Mouse (Mus musculus) neural tube, embryonic 14.5 days (tissue): ENCODE results near the gene Plod3. TPM values are rescaled to one million over a fixed set of nuclear protein-coding genes. Genes with fewer than 3 reads are reported as not detected.
"Not testable (repeated sequence)": the region's sequence is repeated elsewhere in the genome, so short reads cannot be mapped to it uniquely, and the experiment has no call there.

Experiments used
- ATAC-seq: fragments of 200-750 bp; cut with Nextera tagmentation; 2 replicates; pipeline ENCODE4 v1.8.0; 2017; ENCODE audit warnings: low read depth, mild to moderate bottlenecking, moderate TSS enrichment, moderate library complexity
- H3K27ac ChIP-seq: fragments of 300-500 bp; sonication (generic); 2 replicates; pipeline ENCODE4 v1.5.1; 2014; ENCODE audit warnings: low read depth, mild to moderate bottlenecking, control low read depth, low read length, moderate library complexity, mixed read lengths
- H3K27me3 ChIP-seq: fragments of 300-500 bp; sonication (generic); 2 replicates; pipeline ENCODE4 v1.6.1; 2014; ENCODE audit warnings: low read length; ENCODE audit not compliant: control insufficient read depth, insufficient read depth
- H3K36me3 ChIP-seq: fragments of 300-500 bp; sonication (generic); 2 replicates; pipeline ENCODE4 v1.6.1; 2014; ENCODE audit warnings: low read length, mixed read lengths; ENCODE audit not compliant: control insufficient read depth, insufficient read depth
- H3K4me1 ChIP-seq: fragments of 300-500 bp; sonication (generic); 2 replicates; pipeline ENCODE4 v1.6.1; 2014; ENCODE audit warnings: low read length; ENCODE audit not compliant: control insufficient read depth, insufficient read depth
- H3K4me2 ChIP-seq: fragments of 300-500 bp; sonication (generic); 2 replicates; pipeline ENCODE4 v1.6.1; 2014; ENCODE audit warnings: mild to moderate bottlenecking, low read depth, low read length, control low read depth
- H3K4me3 ChIP-seq: fragments of 300-500 bp; sonication (generic); 2 replicates; pipeline ENCODE4 v1.5.1; 2014; ENCODE audit warnings: low read depth, low read length, control low read depth, mixed read lengths
- H3K9ac ChIP-seq: fragments of 300-500 bp; sonication (generic); replicated peaks from 2 replicates; pipeline ENCODE4 v1.6.1; 2014; ENCODE audit warnings: low read depth, mild to moderate bottlenecking, control low read depth, low read length, mixed read lengths
- H3K9me3 ChIP-seq: fragments of 300-500 bp; sonication (generic); 2 replicates; pipeline ENCODE4 v1.6.1; 2016; ENCODE audit warnings: low read length; ENCODE audit not compliant: control insufficient read depth
- WGBS: fragments of 180-500 bp; shearing (Covaris S2); extraction: QIAGEN DNeasy Blood & Tissue Kit; methylation state at CpG from one replicate; pipeline ENCODE4 v1.1.7; 2014; 5-methylcytosine and 5-hydroxymethylcytosine counted together
- polyA plus RNA-seq: library from polyadenylated mRNA; unstranded; fragments of >200 nt; fragmentation: Nextera tagmentation; extraction: Ambion mirVana; gene quantifications from 2 replicates; pipeline ENCODE4 v1.2.1, GENCODE M21; 2014

Plod3 gene
- polyA plus RNA-seq, 1 experiment from 2014 or later: 30.5 TPM

DNA sequence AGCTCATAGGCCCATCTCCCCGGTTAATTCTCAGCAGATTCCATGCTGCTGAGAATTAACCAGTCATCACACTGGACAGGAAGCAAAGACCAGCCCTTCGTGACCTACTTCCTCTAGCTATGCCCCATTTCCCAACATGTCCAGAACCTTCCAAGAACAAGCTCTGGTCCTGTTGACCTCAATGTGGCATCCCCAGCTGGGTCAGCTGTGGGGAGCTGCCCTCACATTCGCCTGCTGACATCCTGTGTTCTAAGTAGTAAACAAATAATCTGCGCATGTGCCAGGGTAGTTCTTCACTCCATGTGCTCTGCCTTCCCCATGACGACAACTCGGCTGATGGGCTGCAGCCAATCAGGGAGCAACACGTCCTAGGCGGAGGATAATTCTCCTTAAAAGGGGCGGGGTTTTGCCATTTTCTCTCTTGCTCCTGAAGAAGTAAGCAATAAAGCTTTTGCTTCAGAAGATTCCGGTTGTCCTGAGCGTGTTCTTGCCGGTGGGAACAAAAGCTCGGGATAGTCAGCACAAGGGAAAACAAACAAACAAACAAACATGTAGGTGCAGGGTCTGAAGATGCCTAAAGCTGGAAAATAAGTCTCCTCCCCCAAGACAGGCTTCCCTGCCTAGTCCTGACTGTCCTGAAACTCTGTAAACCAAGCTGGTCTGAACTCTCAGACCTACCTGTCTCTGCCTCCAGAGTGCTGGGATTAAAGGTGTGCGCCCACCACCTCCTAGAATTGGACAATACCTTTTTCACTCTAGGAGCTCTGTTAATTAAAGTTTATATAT lies 37.1 kb upstream of the Plod3 start:
- ATAC-seq, H3K4me1 ChIP-seq, H3K9ac ChIP-seq, H3K4me2 ChIP-seq, H3K36me3 ChIP-seq, H3K4me3 ChIP-seq, H3K27ac ChIP-seq, H3K9me3 ChIP-seq, H3K27me3 ChIP-seq: not testable (repeated sequence)
- WGBS: 87% methylated on average over 14 of the region's 14 CpGs

- ATAC-seq: no peak
- H3K9ac ChIP-seq: no peak overlapping the region
- H3K9me3 ChIP-seq: no peaks in the 10 kb centered on the region
- no peak overlapping the region for H3K4me3 ChIP-seq
- no peak overlapping the region for H3K4me2 ChIP-seq
- H3K36me3 ChIP-seq: no peaks in the 10 kb centered on the region
- H3K4me1 ChIP-seq: peaks cover 8% of the 10 kb centered on the region
- 93% methylated on average over 6 of the region's 6 CpGs for WGBS
- H3K27me3 ChIP-seq: no peaks in the 10 kb centered on the region
- H3K27ac ChIP-seq: no peak overlapping the region
Measured at GRCm38 (mm10) chr5:136950521-136950920, 36.3 kb upstream of the Plod3 start.

GRCm38 (mm10) chr5:136952153-136952552 lies 34.7 kb upstream of the Plod3 start:
- Histone ChIP-seq H3K4me3 (no peak overlapping the region), H3K4me1 (peaks cover 11% of the 10 kb centered on the region), H3K9me3 (no peaks in the 10 kb centered on the region), H3K9ac (no peak overlapping the region), H3K36me3 (no peaks in the 10 kb centered on the region), H3K4me2 (no peak overlapping the region), H3K27ac (no peak overlapping the region), H3K27me3 (no peaks in the 10 kb centered on the region)
- 75% methylated on average over 4 of the region's 4 CpGs for WGBS
- no peak for ATAC-seq

GRCm38 (mm10) chr5:136953015-136953414 lies 33.8 kb upstream of the Plod3 start, which contains the start of gene Fis1:
Gene Fis1 (plus strand): TSS chr5:136953275.
- Histone ChIP-seq H3K4me2 (peak within 1 kb of the TSS; percentile 66), H3K4me1 (peaks cover 11% of the 10 kb centered on the region), H3K9me3 (no peaks in the 10 kb centered on the region), H3K27me3 (no peaks in the 10 kb centered on the region), H3K36me3 (no peaks in the 10 kb centered on the region), H3K27ac (peak within 1 kb of the TSS; percentile 45; the same call in 1 of the 2 replicates), H3K9ac (peak within 1 kb of the TSS; percentile 57), H3K4me3 (peak within 1 kb of the TSS; percentile 57)
- ATAC-seq: peak; percentile 98
- under 1% methylated on average over 23 of the region's 23 CpGs for WGBS

DNA sequence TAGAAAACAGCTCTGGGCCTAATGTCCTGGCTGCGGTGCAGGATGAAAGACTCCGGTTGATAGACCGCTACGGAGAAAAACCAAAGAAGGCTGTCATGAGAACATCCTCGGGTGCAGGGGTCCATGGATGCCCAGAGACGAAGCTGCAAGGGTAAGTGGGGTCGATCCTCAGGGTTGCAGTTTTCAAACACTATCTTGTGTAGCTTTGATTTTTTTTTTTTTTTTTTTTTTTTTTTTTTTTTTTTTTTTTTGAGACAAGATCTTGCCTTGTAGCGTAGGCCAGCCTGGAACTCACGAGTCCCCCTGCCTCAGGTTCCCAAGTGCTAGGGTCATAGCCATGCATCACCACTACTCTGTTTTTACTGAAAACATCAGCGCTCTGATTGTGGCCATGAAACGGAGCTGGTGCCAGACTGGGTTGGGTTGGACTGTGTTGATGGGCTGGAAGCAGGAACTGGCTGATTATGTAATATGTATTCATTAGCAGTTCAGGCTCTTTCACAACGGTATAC lies 33.3 kb upstream of the Plod3 start:
- peak overlapping the region; percentile 45; the same call in 1 of the 2 replicates for H3K27ac ChIP-seq
- H3K9me3 ChIP-seq: no peaks in the 10 kb centered on the region
- H3K27me3 ChIP-seq: no peaks in the 10 kb centered on the region
- peak overlapping the region; percentile 57 for H3K9ac ChIP-seq
- H3K4me3 ChIP-seq: peak overlapping the region; percentile 57
- no peaks in the 10 kb centered on the region for H3K36me3 ChIP-seq
- peak overlapping the region; percentile 66 for H3K4me2 ChIP-seq
- 2% methylated on average over 12 of the region's 12 CpGs for WGBS
- no peak for ATAC-seq
- peaks cover 11% of the 10 kb centered on the region for H3K4me1 ChIP-seq

GRCm38 (mm10) chr5:136955622-136956021 lies 31.2 kb upstream of the Plod3 start:
- H3K36me3 ChIP-seq: no peaks in the 10 kb centered on the region
- no peaks in the 10 kb centered on the region for H3K9me3 ChIP-seq
- WGBS: 90% methylated on average over 4 of the region's 4 CpGs
- H3K4me2 ChIP-seq: no peak overlapping the region
- H3K27ac ChIP-seq: no peak overlapping the region
- no peak for ATAC-seq
- no peak overlapping the region for H3K4me3 ChIP-seq
- no peaks in the 10 kb centered on the region for H3K27me3 ChIP-seq
- H3K9ac ChIP-seq: no peak overlapping the region
- H3K4me1 ChIP-seq: peaks cover 11% of the 10 kb centered on the region

DNA sequence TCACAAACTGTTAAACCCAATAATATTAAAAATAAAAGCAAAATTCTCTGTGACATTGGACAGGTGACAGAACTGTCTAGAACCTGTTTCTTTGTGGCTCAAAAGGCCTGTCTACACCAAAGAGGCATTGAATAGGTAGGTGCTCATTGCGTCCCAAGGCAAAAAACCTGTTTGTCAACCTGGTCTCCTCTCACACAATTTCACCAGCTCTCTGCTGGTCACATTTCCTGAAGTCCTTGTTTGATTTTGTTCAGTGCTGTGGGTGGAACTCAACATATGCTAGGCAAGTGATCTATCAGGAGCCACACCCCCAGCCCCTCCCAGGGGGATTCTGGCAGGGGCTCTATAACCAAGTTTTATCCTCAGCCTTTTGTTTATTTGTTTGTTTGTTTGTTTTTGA lies 29.6 kb upstream of the Plod3 start:
- H3K36me3 ChIP-seq: no peaks in the 10 kb centered on the region
- no peak overlapping the region for H3K4me2 ChIP-seq
- H3K9ac ChIP-seq: no peak overlapping the region
- H3K4me3 ChIP-seq: no peak overlapping the region
- H3K27ac ChIP-seq: no peak overlapping the region
- ATAC-seq: no peak
- no peaks in the 10 kb centered on the region for H3K9me3 ChIP-seq
- peaks cover 11% of the 10 kb centered on the region for H3K4me1 ChIP-seq
- no peaks in the 10 kb centered on the region for H3K27me3 ChIP-seq
- WGBS: 95% methylated on average over 1 of the region's 1 CpGs

DNA sequence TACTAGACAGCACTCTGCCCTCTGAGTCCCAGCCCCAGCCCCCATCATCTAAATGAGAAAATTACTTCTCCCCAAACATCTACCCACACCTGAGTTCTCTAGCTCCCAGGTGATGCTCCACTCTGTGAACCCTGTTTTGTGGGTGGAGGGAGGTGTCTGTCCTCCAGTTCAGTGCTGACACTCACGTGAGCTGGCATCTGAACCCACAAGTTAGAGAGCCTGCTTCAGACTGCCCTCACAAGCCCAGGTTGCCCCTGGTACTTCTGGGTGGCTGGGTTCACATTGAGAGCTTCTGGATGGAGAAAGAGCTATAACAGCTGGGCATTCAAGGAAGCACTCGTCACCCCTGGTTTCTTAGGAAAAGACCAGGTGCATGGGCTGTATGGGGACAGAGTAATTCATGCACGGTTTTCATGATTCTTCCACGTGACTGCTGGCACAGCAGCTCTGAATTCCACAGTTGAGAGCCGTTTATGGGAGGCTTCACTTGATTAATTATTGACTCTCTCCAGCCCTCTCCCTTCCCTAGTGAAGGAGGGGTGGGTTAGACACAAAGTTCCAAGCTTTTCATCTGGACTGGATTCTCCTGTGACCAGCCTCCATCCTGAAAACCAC lies 27.7 kb upstream of the Plod3 start:
- 0 out of 2 replicates have a peak, but pooled peaks cover 9% of the 10 kb centered on the region for H3K36me3 ChIP-seq
- no peaks in the 10 kb centered on the region for H3K9me3 ChIP-seq
- no peak for ATAC-seq
- H3K4me3 ChIP-seq: no peak overlapping the region
- no peak overlapping the region for H3K27ac ChIP-seq
- peaks cover 14% of the 10 kb centered on the region for H3K4me1 ChIP-seq
- no peak overlapping the region for H3K9ac ChIP-seq
- H3K27me3 ChIP-seq: no peaks in the 10 kb centered on the region
- H3K4me2 ChIP-seq: no peak overlapping the region
- 53% methylated on average over 5 of the region's 5 CpGs for WGBS

DNA sequence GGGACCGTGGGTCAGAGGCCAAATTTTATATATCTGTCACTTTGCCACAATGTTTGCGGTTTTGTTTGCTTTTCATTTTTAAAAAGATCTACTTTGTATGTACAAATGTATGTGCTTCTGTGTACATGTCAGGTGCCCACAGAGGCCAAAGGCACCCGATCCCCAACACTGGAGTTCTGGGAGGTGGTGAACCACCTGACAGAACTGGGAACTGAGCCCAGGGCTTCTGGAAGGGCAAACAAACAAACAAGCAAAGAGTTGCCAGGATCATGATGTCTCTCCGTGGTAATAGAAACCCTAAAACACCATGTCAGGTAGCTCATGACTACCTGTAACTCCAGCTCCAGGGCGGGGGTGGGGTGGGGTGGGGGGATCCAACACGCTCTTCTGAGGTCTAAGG lies 26.8 kb upstream of the Plod3 start:
- H3K36me3 ChIP-seq: peaks cover 16% of the 10 kb centered on the region; the same call in 1 of the 2 replicates
- H3K4me1 ChIP-seq: peaks cover 8% of the 10 kb centered on the region; the same call in 1 of the 2 replicates
- H3K27me3 ChIP-seq: no peaks in the 10 kb centered on the region
- WGBS: 98% methylated on average over 6 of the region's 6 CpGs
- no peak for ATAC-seq
- no peak overlapping the region for H3K4me3 ChIP-seq
- H3K9ac ChIP-seq: no peak overlapping the region
- no peak overlapping the region for H3K27ac ChIP-seq
- H3K9me3 ChIP-seq: no peaks in the 10 kb centered on the region
- no peak overlapping the region for H3K4me2 ChIP-seq
